Mouse (Mus musculus): Measurements from ENCODE around the gene Gm21985.
A peak's percentile ranks its signal among the peaks of the same experiment; 100 is the strongest.
"Not testable (repeated sequence)": the region's sequence is repeated elsewhere in the genome, so short reads cannot be mapped to it uniquely, and the experiment has no call there.

The Gm21985 gene

GRCm38 (mm10) chr2:112392689-112393088 is 126.6 kb downstream of the Gm21985 start:
- DNase-seq (ENCODE audit: low spot score), result no peak

GRCm38 (mm10) chr2:112393958-112394357 is 127.8 kb downstream of the Gm21985 start:
- no peak for DNase-seq (ENCODE audit: low spot score)

- DNase-seq (ENCODE audit: low spot score), result no peak
Observed at GRCm38 (mm10) chr2:112396649-112397048, 130.5 kb downstream of the Gm21985 start.

- DNase-seq (ENCODE audit: low spot score), result no peak
Observed at GRCm38 (mm10) chr2:112407030-112407429, 140.9 kb downstream of the Gm21985 start.

- no peak for DNase-seq (ENCODE audit: low spot score)
Observed at GRCm38 (mm10) chr2:112425308-112425707, 159.2 kb downstream of the Gm21985 start.

- DNase-seq (ENCODE audit: low spot score), result not testable (repeated sequence)
Observed at GRCm38 (mm10) chr2:112428534-112428933, 162.4 kb downstream of the Gm21985 start.

GRCm38 (mm10) chr2:112429665-112430064 is 163.6 kb downstream of the Gm21985 start:
- no peak for DNase-seq (ENCODE audit: low spot score)

GRCm38 (mm10) chr2:112430403-112430802 is 164.3 kb downstream of the Gm21985 start:
- DNase-seq (ENCODE audit: low spot score), result no peak

GRCm38 (mm10) chr2:112432523-112432922 is 166.4 kb downstream of the Gm21985 start:
- DNase-seq (ENCODE audit: low spot score), result no peak

GRCm38 (mm10) chr2:112433359-112433758 is 167.2 kb downstream of the Gm21985 start:
- DNase-seq (ENCODE audit: low spot score), result no peak

GRCm38 (mm10) chr2:112436292-112436691 is 170.2 kb downstream of the Gm21985 start:
- no peak for DNase-seq (ENCODE audit: low spot score)

GRCm38 (mm10) chr2:112437589-112437988 is 171.5 kb downstream of the Gm21985 start:
- no peak for DNase-seq (ENCODE audit: low spot score)

GRCm38 (mm10) chr2:112443491-112443890 is 177.4 kb downstream of the Gm21985 start:
- no peak for DNase-seq (ENCODE audit: low spot score)

GRCm38 (mm10) chr2:112445511-112445910 is 179.4 kb downstream of the Gm21985 start:
- DNase-seq (ENCODE audit: low spot score), result no peak

GRCm38 (mm10) chr2:112448046-112448445 is 181.9 kb downstream of the Gm21985 start:
- not testable (repeated sequence) for DNase-seq (ENCODE audit: low spot score)

- no peak for DNase-seq (ENCODE audit: low spot score)
Observed at GRCm38 (mm10) chr2:112448510-112449059, 182.5 kb downstream of the Gm21985 start.

- DNase-seq (ENCODE audit: low spot score), result no peak
Observed at GRCm38 (mm10) chr2:112449597-112450296, 183.6 kb downstream of the Gm21985 start.

GRCm38 (mm10) chr2:112452513-112452912 is 186.4 kb downstream of the Gm21985 start:
- DNase-seq (ENCODE audit: low spot score), result not testable (repeated sequence)

- no peak for DNase-seq (ENCODE audit: low spot score)
Observed at GRCm38 (mm10) chr2:112454125-112454861, 188.2 kb downstream of the Gm21985 start.

GRCm38 (mm10) chr2:112454862-112455564 is 188.9 kb downstream of the Gm21985 start, which contains the start of gene Emc7:
TSS of gene Emc7 (plus strand) at chr2:112454997.
- peak; percentile 89 for DNase-seq (ENCODE audit: low spot score)
